In genomic region chr14:46882431-46883067, GRCm38 (mm10) we compare ENCODE assay signal across 8 mouse cellular contexts. TPM values are rescaled to one million over a fixed set of nuclear protein-coding genes. Genes with fewer than 3 reads are reported as not detected.
DNase-seq lines count a peak whose midpoint lies in the region; ATAC-seq and TF ChIP-seq lines count a peak whose summit lies in the region.

TSS of gene Samd4 (plus strand) at chr14:46882854.

- in situ Hi-C loops in CH12.LX (cut with MboI; ENCODE audit: low pct_ligation_motif_present, low pct_unique_long_range_greater_than_20kb, low sequenced_read_pairs): loop anchor here (5.0 to 25.0 kb wide), 3 partner anchors 105 to 355 kb away; no protein-coding TSS in a partner anchor

- DNase-seq in CH12.LX (ENCODE audit: extremely low read depth): peak; percentile 44
- peak; percentile 58 for DNase-seq in cerebellum, adult 11 months
- DNase-seq in forebrain, embryonic 14.5 days (ENCODE audit: low spot score): peak; percentile 86
- DNase-seq in heart, postnatal 0 days (ENCODE audit: low spot score): peak; percentile 92
- DNase-seq in kidney, postnatal 25 days: peak; percentile 87 to 93
- DNase-seq in testis, postnatal 14 days (ENCODE audit: low spot score): peak; percentile 63

- peaks cover 13% of the 10 kb centered on the region for H3K27me3 ChIP-seq in CH12.LX (replicated peaks)
- no peaks in the 10 kb centered on the region for H3K27me3 ChIP-seq in forebrain, embryonic 14.5 days (replicated peaks; ENCODE audit: control insufficient read depth, insufficient read depth, low read length)
- H3K27me3 ChIP-seq in heart, postnatal 0 days (ENCODE audit: control insufficient read depth, insufficient read depth, low read length): no peaks in the 10 kb centered on the region
- peaks cover 81% of the 10 kb centered on the region for H3K27me3 ChIP-seq in liver, embryonic 15.5 days
- peaks cover 7% of the 10 kb centered on the region for H3K27me3 ChIP-seq in neural tube, embryonic 12.5 days (replicated peaks)

- dilution Hi-C loops in CH12.LX (cut with MboI; ENCODE audit: extremely low pct_ligation_motif_present, extremely low pct_unique_long_range_greater_than_20kb, low sequenced_read_pairs): no loop called here

- no peak within 1 kb of the TSS for H3K27ac ChIP-seq in CH12.LX (ENCODE audit: insufficient read depth, low read depth)
- H3K27ac ChIP-seq in forebrain, embryonic 14.5 days (ENCODE audit: low read depth, low read length): peak within 1 kb of the TSS; percentile 60
- peak within 1 kb of the TSS; percentile 96 for H3K27ac ChIP-seq in heart, postnatal 0 days (ENCODE audit: low read depth)
- 0 out of 2 replicates have a peak within 1 kb of the TSS, but pooled peaks have one; percentile 6 for H3K27ac ChIP-seq in liver, embryonic 15.5 days (replicated peaks)
- H3K27ac ChIP-seq in neural tube, embryonic 12.5 days: 0 out of 2 replicates have a peak within 1 kb of the TSS, but pooled peaks have one; percentile 20

- peak within 1 kb of the TSS; percentile 100 for H3K4me2 ChIP-seq in CH12.LX (ENCODE audit: insufficient read depth, low read depth, poor library complexity, severe bottlenecking)
- peak within 1 kb of the TSS; percentile 97 for H3K4me2 ChIP-seq in forebrain, embryonic 14.5 days (ENCODE audit: low read length)
- H3K4me2 ChIP-seq in heart, postnatal 0 days (ENCODE audit: low read depth, low read length): peak within 1 kb of the TSS; percentile 81
- peak within 1 kb of the TSS; percentile 70 for H3K4me2 ChIP-seq in liver, embryonic 15.5 days
- H3K4me2 ChIP-seq in neural tube, embryonic 12.5 days (replicated peaks): peak within 1 kb of the TSS; percentile 97

- no peak for TF ChIP-seq EP300 in CH12.LX (IDR thresholded peaks at IDR 0.05; ENCODE audit: low read length)
- TF ChIP-seq EP300 in heart, postnatal 0 days (IDR thresholded peaks at IDR 0.05; ENCODE audit: low read depth): peak; percentile 8; the same call in 1 of the 2 replicates

- TF ChIP-seq CTCF in CH12.LX (conservative IDR thresholded peaks at IDR 0.05 in 1 of 2, IDR thresholded peaks at IDR 0.05 in 1 of 2; ENCODE audit: low read depth in 2 of 2, low read length in 2 of 2): no peak
- TF ChIP-seq CTCF in heart, postnatal 0 days (IDR thresholded peaks at IDR 0.05; ENCODE audit: low read depth): peak; percentile 35

- peaks cover 3 to 22% of the 10 kb centered on the region in 2 experiments for H3K4me1 ChIP-seq in CH12.LX (ENCODE audit: control insufficient read depth in 1 of 2, insufficient read depth in 2 of 2)
- peaks cover 10% of the 10 kb centered on the region for H3K4me1 ChIP-seq in forebrain, embryonic 14.5 days (ENCODE audit: control insufficient read depth, insufficient read depth, low read length)
- peaks cover 8% of the 10 kb centered on the region; the same call in 1 of the 2 replicates for H3K4me1 ChIP-seq in heart, postnatal 0 days (ENCODE audit: control insufficient read depth, insufficient read depth)
- peaks cover 14% of the 10 kb centered on the region for H3K4me1 ChIP-seq in liver, embryonic 15.5 days (replicated peaks)
- peaks cover 23% of the 10 kb centered on the region; the same call in 1 of the 2 replicates for H3K4me1 ChIP-seq in neural tube, embryonic 12.5 days

- no peaks in the 10 kb centered on the region for H3K36me3 ChIP-seq in CH12.LX (replicated peaks in 1 of 2; ENCODE audit: control insufficient read depth in 1 of 2, insufficient read depth in 1 of 2, low read length in 1 of 2)
- H3K36me3 ChIP-seq in forebrain, embryonic 14.5 days (ENCODE audit: control insufficient read depth, insufficient read depth, low read length): no peaks in the 10 kb centered on the region
- no peaks in the 10 kb centered on the region; the same call in 1 of the 2 replicates for H3K36me3 ChIP-seq in heart, postnatal 0 days (replicated peaks; ENCODE audit: control insufficient read depth, insufficient read depth, low read length)
- no peaks in the 10 kb centered on the region for H3K36me3 ChIP-seq in liver, embryonic 15.5 days (replicated peaks)
- H3K36me3 ChIP-seq in neural tube, embryonic 12.5 days: no peaks in the 10 kb centered on the region

- no peaks in the 10 kb centered on the region for H3K9me3 ChIP-seq in CH12.LX (replicated peaks; ENCODE audit: low read length)
- no peaks in the 10 kb centered on the region for H3K9me3 ChIP-seq in forebrain, embryonic 14.5 days (replicated peaks; ENCODE audit: control insufficient read depth, low read length)
- no peaks in the 10 kb centered on the region for H3K9me3 ChIP-seq in heart, postnatal 0 days (replicated peaks; ENCODE audit: control insufficient read depth, low read length)
- H3K9me3 ChIP-seq in liver, embryonic 15.5 days (replicated peaks): no peaks in the 10 kb centered on the region
- no peaks in the 10 kb centered on the region for H3K9me3 ChIP-seq in neural tube, embryonic 12.5 days

- under 1% methylated on average over 52 of the region's 54 CpGs for WGBS in forebrain, embryonic 14.5 days
- WGBS in heart, postnatal 0 days: under 1% methylated on average over 40 of the region's 54 CpGs
- WGBS in liver, embryonic 15.5 days (ENCODE audit: insufficient replicate concordance): under 1% methylated on average over 54 of the region's 54 CpGs
- 1% methylated on average over 54 of the region's 54 CpGs for WGBS in neural tube, embryonic 12.5 days

- no peak within 1 kb of the TSS for H3K9ac ChIP-seq in CH12.LX (ENCODE audit: insufficient read depth, low read depth)
- peak within 1 kb of the TSS; percentile 70 for H3K9ac ChIP-seq in forebrain, embryonic 14.5 days (ENCODE audit: low read length)
- H3K9ac ChIP-seq in heart, postnatal 0 days (replicated peaks; ENCODE audit: low read depth, low read length): peak within 1 kb of the TSS; percentile 91
- no peak within 1 kb of the TSS for H3K9ac ChIP-seq in liver, embryonic 15.5 days
- H3K9ac ChIP-seq in neural tube, embryonic 12.5 days: peak within 1 kb of the TSS; percentile 70

- H3K79me2 ChIP-seq in CH12.LX (replicated peaks; ENCODE audit: control insufficient read depth, extremely low read depth, insufficient read depth, poor library complexity, severe bottlenecking): no peaks in the 10 kb centered on the region

- no peak for TF ChIP-seq RAD21 in CH12.LX (IDR thresholded peaks at IDR 0.05; ENCODE audit: low read depth, low read length)

- no peak for TF ChIP-seq POLR2A in CH12.LX (IDR thresholded peaks at IDR 0.05; ENCODE audit: low read depth, low read length)

- peak; percentile 77 for ATAC-seq in forebrain, embryonic 14.5 days
- ATAC-seq in heart, postnatal 0 days (ENCODE audit: insufficient read depth, low read depth): peak; percentile 79
- ATAC-seq in liver, embryonic 15.5 days (ENCODE audit: insufficient read depth): peak; percentile 62
- peak; percentile 68 for ATAC-seq in neural tube, embryonic 12.5 days (ENCODE audit: low FRiP score, low read depth)

- peak within 1 kb of the TSS in 2 of 3 experiments; percentile 25 to 64 for H3K4me3 ChIP-seq in CH12.LX (replicated peaks in 1 of 3; ENCODE audit: low read depth in 2 of 3, low read length in 2 of 3, poor library complexity in 1 of 3)
- peak within 1 kb of the TSS; percentile 60 for H3K4me3 ChIP-seq in forebrain, embryonic 14.5 days (ENCODE audit: low read depth, low read length)
- H3K4me3 ChIP-seq in heart, postnatal 0 days (ENCODE audit: low read depth, low read length): peak within 1 kb of the TSS; percentile 72
- H3K4me3 ChIP-seq in liver, embryonic 15.5 days (replicated peaks): peak within 1 kb of the TSS; percentile 51
- H3K4me3 ChIP-seq in neural tube, embryonic 12.5 days: peak within 1 kb of the TSS; percentile 55

TF ChIP-seq in CH12.LX, 34 proteins besides CTCF, POLR2A, EP300 and RAD21:
- TF ChIP-seq NELFE (IDR thresholded peaks at IDR 0.05; ENCODE audit: low read depth, low read length) (no peak), MXI1 (IDR thresholded peaks at IDR 0.05; ENCODE audit: low read depth, low read length) (no peak), CHD2 (IDR thresholded peaks at IDR 0.05; ENCODE audit: low read length) (no peak), MAX (IDR thresholded peaks at IDR 0.05; ENCODE audit: low read length) (no peak), JUND (conservative IDR thresholded peaks at IDR 0.05; ENCODE audit: low read depth, low read length) (no peak), NRF1 (IDR thresholded peaks at IDR 0.05; ENCODE audit: low read depth, low read length) (no peak), KAT2A (IDR thresholded peaks at IDR 0.05; ENCODE audit: insufficient replicate concordance, low read length) (no peak), JUN (IDR thresholded peaks at IDR 0.05; ENCODE audit: insufficient read depth, low read depth, low read length) (no peak)

RNA-seq across cellular contexts. Expression of gene Samd4, which starts in this region (rescaled TPM):
- 0.29 and 0.64 TPM in 2 replicates for total RNA-seq in CH12.LX (2012; rRNA removed)
- 1.5 TPM in 2 replicates for total RNA-seq in CH12.LX (2014; rRNA removed)
- 3.6 and 4.6 TPM in 2 replicates for polyA plus RNA-seq in CH12.LX (2012; ENCODE audit: insufficient read length, low read depth)
- 3.6 and 4.4 TPM in 2 replicates for polyA plus RNA-seq in forebrain, embryonic 14.5 days (2014; fragmentation: Nextera tagmentation; extraction: Ambion mirVana)
- 50.4 and 53.8 TPM in 2 replicates for total RNA-seq in heart, postnatal 0 days (2014; rRNA removed; ENCODE audit: low replicate concordance)
- polyA plus RNA-seq in heart, postnatal 0 days (2015; fragmentation: Nextera tagmentation; extraction: Ambion mirVana): 12.5 and 12.7 TPM in 2 replicates
- 0.59 and 0.60 TPM in 2 replicates for polyA plus RNA-seq in liver, embryonic 15.5 days (2015; fragmentation: Nextera tagmentation; extraction: Ambion mirVana)
- 3.9 and 4.7 TPM in 2 replicates for polyA plus RNA-seq in neural tube, embryonic 12.5 days (2016; fragmentation: Nextera tagmentation; extraction: Ambion mirVana)

Comparison
In these comparisons a context has a peak if more than half of its experiments do, and no peak if none do; other contexts are left out.
1. RNA of gene Samd4 (total RNA-seq): 50.4 to 53.8 TPM in heart, postnatal 0 days; 0.29 to 1.5 TPM in CH12.LX; every median in the first group is over 10 times any median in the second.
2. Peak in ATAC-seq, H3K4me3 ChIP-seq, H3K27ac ChIP-seq and H3K4me2 ChIP-seq in liver, embryonic 15.5 days; RNA of the gene not detected or under 1 TPM.
3. H3K9ac ChIP-seq: peak in forebrain, embryonic 14.5 days (single experiment), heart, postnatal 0 days (single experiment) and neural tube, embryonic 12.5 days (single experiment); none in CH12.LX (single experiment) and liver, embryonic 15.5 days (single experiment).
4. Peak in every context shown above with its lines, with median percentiles within 50 percentile points of each other: DNase-seq, H3K4me2 ChIP-seq, H3K4me3 ChIP-seq and ATAC-seq.